Mouse (Mus musculus) hematopoietic stem cell, adult 5-6 weeks (primary cell): Measurements from ENCODE around the gene Aspa. TPM values are rescaled to one million over a fixed set of nuclear protein-coding genes. Genes with fewer than 3 reads are reported as not detected.
"Not testable (repeated sequence)": the region's sequence is repeated elsewhere in the genome, so short reads cannot be mapped to it uniquely, and the experiment has no call there.

Source experiments
- ATAC-seq, 2 experiments: fragments of 125-278 bp in 1 of 2; replicated peaks in 1 of 2; 2 replicates each; pipeline ENCODE4 v1.8.0; 2016 to 2017; ENCODE audit warnings: inconsistent platforms in 2 of 2, mild to moderate bottlenecking in 2 of 2, moderate number of reproducible peaks in 2 of 2, low read depth in 1 of 2, moderate TSS enrichment in 1 of 2; ENCODE audit not compliant: low FRiP score in 2 of 2, poor library complexity in 2 of 2, severe bottlenecking in 2 of 2, insufficient read depth in 1 of 2, low TSS enrichment in 1 of 2
- total RNA-seq: library from RNA; stranded (forward); fragments of 172-1452, 232-1000 nt; gene quantifications from 2 replicates; pipeline ENCODE4 v1.2.3, GENCODE M21; 2017

Gene Aspa
- 12.3 and 17.8 TPM in 2 replicates for total RNA-seq

GRCm38 (mm10) chr11:73329442-73329841 lies at the start of gene Aspa, which contains the start of the genes Gm49340 and Spata22:
Aspa (minus strand) TSS chr11:73329596.
Gm49340 (plus strand) TSS chr11:73329741.
Spata22 (plus strand) TSS chr11:73329741.
- no peak for ATAC-seq

- ATAC-seq, result no peak
Measured at GRCm38 (mm10) chr11:73370946-73371345, 41.5 kb upstream of the Aspa start, which contains the start of gene Olfr376. Olfr376 (plus strand) TSS chr11:73371246.

DNA sequence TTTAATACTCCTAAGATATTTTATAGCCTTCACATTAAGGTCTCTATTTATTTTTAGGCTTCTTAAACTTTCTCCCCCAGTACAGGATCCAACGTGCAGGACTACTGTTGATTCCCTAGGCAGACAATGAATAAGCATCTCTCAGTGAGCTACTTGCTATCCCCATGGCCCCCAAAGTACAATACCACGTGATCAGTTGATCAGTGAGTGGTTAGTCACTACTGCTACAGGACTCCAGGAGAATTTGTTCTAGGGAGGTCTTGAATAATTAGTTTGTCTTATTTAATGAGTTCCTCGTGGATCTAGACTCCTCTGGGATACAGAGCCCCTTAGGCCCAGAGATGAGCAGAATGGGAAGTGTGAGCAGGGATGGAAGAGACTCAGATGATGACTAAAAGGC lies 21.1 kb upstream of the Aspa start, which contains the start of gene Olfr20:
Olfr20 (plus strand) TSS at position 301 of the 400 bp plus-strand sequence.
- no peak for ATAC-seq

DNA sequence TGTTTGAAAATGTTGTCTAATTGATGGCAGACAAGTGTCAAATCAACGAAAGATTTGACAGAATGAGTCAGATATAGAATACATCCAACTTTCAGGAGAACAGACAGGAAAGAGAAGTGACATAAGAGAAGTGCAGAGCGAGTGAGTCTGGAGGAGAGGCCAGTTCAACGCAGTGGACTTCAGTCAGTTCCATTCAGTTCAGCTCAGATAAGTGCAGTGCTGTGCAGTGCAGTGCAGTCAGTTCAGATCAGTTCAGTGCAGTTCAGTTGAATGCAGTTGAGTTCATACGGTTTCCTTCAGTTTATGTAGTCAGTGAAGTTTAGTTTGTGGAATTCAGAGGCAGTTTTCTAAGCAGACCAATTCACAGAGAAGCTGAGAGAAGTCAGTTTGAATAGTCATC lies 7.5 kb upstream of the Aspa start:
- ATAC-seq, result no peak

- no peak for ATAC-seq
Measured at GRCm38 (mm10) chr11:73333357-73333756, 4.0 kb upstream of the Aspa start.

DNA sequence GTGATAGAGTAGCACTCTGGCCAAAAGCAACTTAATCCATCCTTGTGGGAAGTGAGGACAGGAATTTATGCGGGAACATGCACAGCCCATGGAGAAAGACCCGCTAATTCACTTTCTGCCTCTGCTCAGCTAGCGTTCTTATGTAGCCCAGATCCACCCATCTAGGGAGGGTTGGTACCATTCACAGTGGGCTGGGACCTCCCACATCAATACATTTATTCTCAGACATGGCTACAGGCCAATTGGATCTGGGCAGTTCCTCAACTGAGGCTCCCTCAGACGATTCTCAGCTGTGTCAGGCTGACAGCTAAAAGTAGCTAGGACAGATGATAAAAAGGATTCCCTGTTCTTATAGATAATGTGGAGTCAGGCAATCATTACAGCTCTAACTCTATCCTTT lies 2.0 kb downstream of the Aspa start:
- no peak for ATAC-seq

GRCm38 (mm10) chr11:73326485-73326886 lies 2.9 kb downstream of the Aspa start:
- ATAC-seq, result peak; percentile 62 to 65

DNA sequence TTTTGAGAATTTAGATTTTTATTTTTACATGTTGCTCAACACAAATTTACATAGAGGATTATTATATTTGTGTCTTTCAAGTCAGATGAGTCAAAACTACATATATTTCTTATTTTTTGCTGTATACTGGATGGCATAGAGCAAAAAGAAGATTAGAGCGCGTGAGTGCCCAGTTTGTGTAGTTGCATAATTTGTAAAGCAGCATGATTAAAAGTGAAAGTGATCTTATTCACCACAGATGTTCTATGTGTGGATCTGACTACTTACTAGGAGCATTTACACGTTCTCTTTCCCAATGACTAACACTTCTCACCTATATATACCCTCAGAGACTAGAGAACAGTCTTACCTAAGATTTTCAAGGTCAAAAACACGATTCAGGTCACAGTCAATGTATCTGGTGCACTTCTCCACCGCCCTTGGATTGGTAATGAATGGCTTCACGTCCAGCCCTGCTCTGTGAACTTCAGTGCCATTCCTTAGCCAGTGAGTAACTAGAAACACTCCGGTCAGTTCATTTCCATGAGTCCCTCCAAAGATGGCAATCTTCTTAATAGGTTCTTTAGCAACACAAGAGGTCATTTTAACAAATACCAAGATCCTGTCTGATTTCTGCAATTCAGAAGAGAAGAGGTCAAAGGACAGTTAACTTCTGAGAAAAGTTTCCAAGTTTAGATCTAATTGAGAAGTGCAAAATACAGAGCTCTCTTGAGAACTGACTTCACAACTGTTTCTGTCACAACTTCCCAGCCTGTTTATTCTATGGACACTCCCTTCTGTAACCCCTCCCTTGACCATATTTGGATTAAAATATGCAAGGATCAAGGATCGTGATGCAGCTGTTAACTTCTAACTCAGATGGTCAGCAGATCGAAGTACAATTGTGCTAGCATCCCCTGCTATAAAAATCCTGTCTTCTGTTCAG lies 5.2 kb downstream of the Aspa start:
- no peak for ATAC-seq

GRCm38 (mm10) chr11:73321064-73321463 lies 8.3 kb downstream of the Aspa start:
- ATAC-seq, result not testable (repeated sequence)

DNA sequence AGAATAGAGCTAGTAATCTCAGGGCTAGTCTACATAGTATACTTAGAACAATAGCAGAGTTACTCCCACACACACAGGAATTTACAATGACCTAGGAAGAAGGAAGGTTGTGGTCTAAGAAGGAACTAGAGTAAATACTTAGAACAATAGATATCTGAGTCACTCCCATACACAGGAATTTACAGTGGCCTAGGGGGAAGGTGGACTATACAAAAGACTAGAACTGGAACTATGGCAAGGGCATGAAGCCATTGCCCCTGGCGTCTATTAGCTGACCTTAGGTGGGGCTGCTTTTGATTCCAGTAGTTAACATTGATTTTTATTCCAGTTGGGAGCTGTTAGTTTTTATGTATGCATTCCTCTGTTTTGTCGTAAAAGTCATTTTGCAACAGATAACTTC lies 10.8 kb downstream of the Aspa start:
- ATAC-seq, result not testable (repeated sequence)

GRCm38 (mm10) chr11:73315961-73316360 lies 13.4 kb downstream of the Aspa start:
- no peak for ATAC-seq

DNA sequence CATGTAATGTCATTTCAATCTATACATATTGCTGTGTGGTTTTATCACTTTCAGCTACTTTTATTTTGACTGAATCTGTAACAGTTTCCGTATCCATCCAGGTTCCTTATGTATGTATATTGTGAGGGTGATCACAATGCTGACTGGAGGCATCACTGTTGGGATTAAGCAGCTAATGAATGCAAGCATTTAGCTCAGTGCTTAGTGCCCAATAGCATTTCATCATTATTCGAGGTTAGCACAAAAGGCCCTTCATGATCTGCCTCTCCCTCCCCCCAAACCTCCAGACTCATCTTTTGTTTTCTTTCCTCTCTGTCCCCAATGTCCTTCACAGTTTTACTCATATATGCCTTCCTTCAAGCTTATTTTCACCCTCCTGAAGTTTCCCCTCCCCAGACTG lies 26.3 kb downstream of the Aspa start:
- ATAC-seq, result no peak

DNA sequence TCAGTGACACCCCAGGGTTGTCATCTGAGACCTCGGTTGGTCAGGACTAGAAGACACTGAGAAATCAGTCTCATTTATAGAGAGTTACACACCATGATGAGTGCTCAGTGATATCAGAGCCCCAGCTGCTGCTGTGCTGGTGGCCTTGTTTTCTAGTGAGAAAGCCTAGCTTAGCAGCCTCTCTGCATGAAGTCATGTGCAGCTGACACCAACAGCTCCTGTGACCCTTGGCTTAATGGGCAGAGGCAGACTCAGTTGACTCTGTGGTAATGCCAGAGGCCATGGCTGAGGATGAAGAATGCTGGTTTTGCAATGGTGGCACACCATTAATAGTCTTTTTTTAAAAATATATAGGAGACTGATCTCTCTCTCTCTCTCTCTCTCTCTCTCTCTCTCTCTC lies 39.8 kb downstream of the Aspa start:
- no peak for ATAC-seq

DNA sequence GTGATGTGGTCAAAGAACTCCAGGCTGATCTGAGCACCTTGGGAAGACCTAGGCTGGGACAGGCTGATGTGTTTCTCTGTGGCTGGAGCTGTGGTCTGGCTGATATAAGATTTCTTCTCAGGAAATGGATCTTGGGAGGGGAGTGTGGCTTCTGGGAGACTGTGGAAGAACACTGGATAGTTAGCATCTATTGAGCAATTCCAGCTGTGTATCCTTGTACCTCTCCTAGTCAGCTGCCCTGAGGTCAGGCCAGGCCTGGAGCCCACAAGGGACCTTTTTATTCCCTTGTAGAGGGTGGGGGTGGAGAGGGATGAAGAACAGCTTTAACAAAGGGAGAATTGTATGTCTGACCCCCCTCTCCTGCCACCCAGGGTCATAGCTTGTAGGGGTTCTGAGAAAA lies 45.0 kb downstream of the Aspa start:
- ATAC-seq, result no peak

- no peak for ATAC-seq
Measured at GRCm38 (mm10) chr11:73283926-73284325, 45.5 kb downstream of the Aspa start.

GRCm38 (mm10) chr11:73283369-73283768 lies 46.0 kb downstream of the Aspa start:
- ATAC-seq, result no peak

- peak; percentile 82 to 90 for ATAC-seq
Measured at GRCm38 (mm10) chr11:73281528-73282027, 47.8 kb downstream of the Aspa start.

GRCm38 (mm10) chr11:73280710-73281109 lies 48.7 kb downstream of the Aspa start:
- no peak for ATAC-seq
